Mouse (Mus musculus) B cell, adult 67 days (primary cell): ENCODE data around the gene Diras2. TPM values are rescaled to one million over a fixed set of nuclear protein-coding genes. Genes with fewer than 3 reads are reported as not detected.

Source experiments
- total RNA-seq, 2 experiments: library from RNA; stranded (reverse); gene quantifications; 4 replicates each; pipeline ENCODE4 v1.2.4; 2023

The Diras2 gene
- 1 to 10 TPM; 1.9 to 2.8 TPM for total RNA-seq

GRCm38 (mm10) chr13:52531121-52531520 lies at the start of gene Diras2:
Gene Diras2 (minus strand): TSS chr13:52531279.

Other genes starting within 250 kb of the Diras2 start
- gene Syk, start 51.9 kb upstream of the Diras2 start, total RNA-seq = 100 to 1,000 TPM; 832 to 999 TPM